Mouse (Mus musculus): Measurements from ENCODE around the gene Lca5. TPM values are rescaled to one million over a fixed set of nuclear protein-coding genes. Genes with fewer than 3 reads are reported as not detected.

Gene Lca5
- total RNA-seq, 2 experiments from 2014 or later, result 3.4 to 4.6 TPM

- DNase-seq (ENCODE audit: low spot score in 2 of 2), result no peak
These were observed 45.5 kb downstream of the Lca5 start for GRCm38 (mm10) chr9:83395456-83395855.

- no peak for DNase-seq (ENCODE audit: low spot score in 2 of 2)
These were observed 48.9 kb downstream of the Lca5 start for GRCm38 (mm10) chr9:83391996-83392395.

GRCm38 (mm10) chr9:83389570-83389969 is 51.4 kb downstream of the Lca5 start:
- no peak for DNase-seq (ENCODE audit: low spot score in 2 of 2)

DNA sequence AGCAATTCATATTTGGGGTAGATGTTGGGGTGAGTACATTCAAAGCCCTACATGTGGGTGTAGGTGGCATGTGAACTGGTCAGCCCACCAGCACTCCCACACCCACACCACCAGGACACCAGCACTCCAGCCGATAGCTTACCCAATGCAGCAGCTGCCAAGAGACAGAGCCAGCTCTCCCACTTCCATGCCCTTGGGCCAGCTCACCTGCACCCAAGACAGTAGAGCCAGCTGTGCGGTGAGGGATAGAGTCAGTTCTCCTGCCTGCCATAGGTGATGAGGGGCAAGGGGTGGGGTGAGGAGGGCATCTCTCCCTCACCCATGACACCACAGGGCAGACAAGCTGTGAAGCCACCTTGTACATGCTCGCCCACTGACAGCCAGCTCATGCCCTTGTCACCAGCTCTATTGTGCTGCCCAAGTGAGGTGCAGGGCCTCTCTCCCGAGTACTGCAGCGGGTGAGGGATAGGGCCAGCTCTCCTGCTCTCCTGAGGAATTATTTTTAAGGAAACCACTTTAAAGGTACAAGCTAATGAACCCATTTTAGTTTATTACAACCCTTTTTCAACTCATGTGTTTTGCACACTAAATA is 54.6 kb downstream of the Lca5 start:
- DNase-seq (ENCODE audit: low spot score in 2 of 2), result no peak

DNA sequence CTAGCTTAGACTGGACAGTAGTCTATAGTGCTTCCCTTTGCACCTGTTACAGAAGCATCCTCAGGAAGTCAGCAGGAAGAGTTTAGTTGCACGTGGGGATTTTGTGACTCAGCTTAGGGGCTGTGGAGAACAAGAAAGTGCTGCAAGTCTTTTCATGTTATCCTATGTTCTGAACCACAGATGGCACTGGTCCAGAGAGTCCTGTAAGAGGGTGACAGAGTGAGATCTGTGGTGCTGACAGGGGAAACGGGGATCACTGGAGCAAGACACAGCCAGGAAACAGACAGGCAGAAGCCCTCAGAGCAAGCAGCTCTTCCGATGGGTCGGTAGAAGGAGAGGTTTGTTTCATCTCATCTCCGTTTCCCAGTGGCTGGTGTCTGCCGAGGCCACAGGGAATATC is 55.6 kb downstream of the Lca5 start:
- DNase-seq (ENCODE audit: low spot score in 2 of 2), result no peak

DNA sequence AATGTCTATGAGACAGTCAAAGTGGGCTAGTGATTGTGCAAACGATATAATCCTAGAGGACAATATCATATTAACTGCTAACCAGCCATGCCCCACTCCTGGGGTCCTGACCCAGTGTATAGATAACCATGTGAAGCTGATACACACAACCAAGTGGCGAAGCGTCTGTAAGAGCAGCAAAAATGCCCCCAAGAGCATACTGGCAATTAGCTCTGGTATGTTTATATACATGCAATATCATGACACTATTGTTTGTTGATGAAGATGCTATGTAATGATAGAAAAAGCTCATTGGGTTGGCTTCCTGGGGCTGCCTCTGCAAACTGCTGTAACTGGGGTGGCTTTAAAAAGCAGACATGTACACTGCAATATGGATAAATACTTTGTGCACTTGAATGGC is 57.7 kb downstream of the Lca5 start:
- no peak for DNase-seq (ENCODE audit: low spot score in 2 of 2)

DNA sequence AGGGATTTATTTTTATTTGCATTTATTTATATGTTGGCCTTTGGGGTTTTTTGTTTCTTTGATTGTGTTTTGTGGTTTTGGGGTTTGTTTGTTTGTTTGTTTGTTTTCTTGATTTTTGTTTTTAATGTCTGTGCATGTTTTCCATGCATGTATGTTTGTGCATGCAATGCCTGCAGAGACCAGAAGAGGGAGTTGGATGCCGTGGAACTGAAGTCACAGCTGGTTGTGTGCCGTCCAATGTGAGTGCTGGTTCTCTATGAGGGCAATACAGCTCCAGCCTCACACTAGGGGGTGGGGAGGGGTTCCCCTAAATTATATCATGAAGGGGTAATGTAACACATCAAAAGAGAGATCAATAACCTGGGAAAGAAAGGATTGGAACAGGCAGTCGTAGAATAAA is 58.2 kb downstream of the Lca5 start:
- DNase-seq (ENCODE audit: low spot score in 2 of 2), result peak in 1 of 2 experiments; percentile 28

GRCm38 (mm10) chr9:83381317-83381716 is 59.6 kb downstream of the Lca5 start:
- DNase-seq (ENCODE audit: low spot score in 2 of 2), result no peak

- DNase-seq (ENCODE audit: low spot score in 2 of 2), result no peak
These were observed 61.3 kb downstream of the Lca5 start for GRCm38 (mm10) chr9:83379661-83380060.

GRCm38 (mm10) chr9:83377132-83377531 is 63.8 kb downstream of the Lca5 start:
- DNase-seq (ENCODE audit: low spot score in 2 of 2), result no peak

DNA sequence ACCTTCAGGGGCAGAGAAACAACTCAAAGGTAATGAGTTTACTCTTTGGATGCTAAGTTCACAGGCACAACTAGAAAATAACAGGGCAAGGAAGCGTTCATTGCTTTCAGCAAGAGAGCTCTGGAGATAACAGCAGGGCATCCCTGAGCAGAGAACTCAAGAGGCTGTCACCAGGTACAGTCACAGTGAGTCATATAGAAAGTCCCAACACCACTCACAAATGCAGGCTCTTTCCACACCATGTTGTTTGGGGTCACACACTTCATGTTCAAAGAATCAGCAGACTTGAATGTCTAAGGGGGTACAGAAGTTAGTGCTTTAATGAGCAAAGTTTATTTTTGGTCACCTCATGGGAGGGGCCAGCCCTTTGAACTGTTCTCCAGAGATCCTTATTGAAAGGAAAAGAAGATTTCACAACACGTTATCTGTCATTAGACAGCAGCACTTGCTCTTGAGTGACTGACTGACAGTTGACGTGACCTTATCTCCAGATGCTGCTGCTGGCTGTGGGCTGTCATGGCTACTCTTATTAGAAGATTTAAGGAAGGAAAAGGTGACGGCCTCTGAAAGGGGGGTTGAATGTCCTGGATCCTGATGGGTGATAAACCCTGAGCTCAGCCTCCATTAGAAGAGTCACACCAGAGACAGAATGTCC is 65.3 kb downstream of the Lca5 start:
- DNase-seq (ENCODE audit: low spot score in 2 of 2), result no peak

DNA sequence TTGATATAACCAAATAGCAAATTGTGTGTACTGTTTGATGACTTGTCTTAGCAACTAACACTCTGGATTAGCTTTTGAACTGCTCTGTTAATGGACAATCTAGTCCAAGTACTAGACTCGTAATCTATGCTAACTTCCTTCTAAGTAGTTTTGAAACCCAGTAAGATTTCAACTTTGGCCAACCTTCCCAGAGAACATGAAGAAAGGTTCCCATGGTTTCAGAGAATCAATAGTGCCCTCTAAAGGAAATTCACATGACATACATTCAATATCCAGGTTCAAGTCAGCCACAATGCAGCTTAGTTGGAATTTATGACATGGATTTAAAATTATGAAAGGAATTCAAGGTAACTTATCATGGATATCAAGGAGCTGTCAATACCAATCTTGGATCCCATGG is 70.0 kb downstream of the Lca5 start:
- no peak for DNase-seq (ENCODE audit: low spot score in 2 of 2)

DNA sequence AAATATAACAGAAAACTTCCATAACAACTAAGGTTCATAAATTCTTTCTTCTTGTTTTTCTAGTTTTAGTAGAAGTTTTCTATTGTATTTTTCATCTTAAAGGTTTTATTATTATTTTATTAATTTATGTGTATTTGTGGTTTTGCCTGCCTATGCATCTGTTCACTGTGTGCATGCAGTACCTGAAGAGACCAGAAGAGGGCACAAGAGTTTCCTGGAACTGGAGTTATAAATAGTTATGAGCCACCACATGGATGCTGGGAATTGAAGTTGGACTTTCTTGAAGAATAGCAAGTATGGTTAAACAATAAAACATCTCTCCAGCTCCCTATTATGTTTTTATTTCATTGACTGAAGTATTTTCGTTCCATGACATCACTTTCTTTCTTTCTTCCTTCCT is 72.7 kb downstream of the Lca5 start:
- no peak for DNase-seq (ENCODE audit: low spot score in 2 of 2)

DNA sequence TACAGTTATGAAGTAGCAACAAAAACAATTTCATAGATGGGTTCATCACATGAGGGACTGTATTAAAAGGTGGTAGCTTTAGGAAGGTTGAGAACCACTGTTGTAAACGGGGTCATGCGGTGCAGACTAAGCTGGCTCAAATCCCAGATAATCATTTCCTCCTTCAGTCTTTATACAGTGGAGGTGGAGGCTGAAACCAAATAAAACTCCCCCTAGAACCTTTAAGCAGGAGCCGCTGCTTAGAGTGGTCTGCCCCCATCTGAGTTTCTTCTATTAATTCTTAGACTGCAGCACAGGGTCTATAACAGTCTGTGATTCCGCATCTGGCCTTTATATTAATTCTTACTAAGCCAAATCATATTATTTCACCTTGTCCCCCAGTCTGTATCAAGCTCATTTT is 85.1 kb downstream of the Lca5 start:
- DNase-seq (ENCODE audit: low spot score in 2 of 2), result no peak

GRCm38 (mm10) chr9:83353316-83353715 is 87.6 kb downstream of the Lca5 start:
- DNase-seq (ENCODE audit: low spot score in 2 of 2), result peak in 1 of 2 experiments; percentile 25

- DNase-seq (ENCODE audit: low spot score in 2 of 2), result no peak
These were observed 89.8 kb downstream of the Lca5 start for GRCm38 (mm10) chr9:83351171-83351570.

- DNase-seq (ENCODE audit: low spot score in 2 of 2), result no peak
These were observed 90.3 kb downstream of the Lca5 start for GRCm38 (mm10) chr9:83350613-83351012.

DNA sequence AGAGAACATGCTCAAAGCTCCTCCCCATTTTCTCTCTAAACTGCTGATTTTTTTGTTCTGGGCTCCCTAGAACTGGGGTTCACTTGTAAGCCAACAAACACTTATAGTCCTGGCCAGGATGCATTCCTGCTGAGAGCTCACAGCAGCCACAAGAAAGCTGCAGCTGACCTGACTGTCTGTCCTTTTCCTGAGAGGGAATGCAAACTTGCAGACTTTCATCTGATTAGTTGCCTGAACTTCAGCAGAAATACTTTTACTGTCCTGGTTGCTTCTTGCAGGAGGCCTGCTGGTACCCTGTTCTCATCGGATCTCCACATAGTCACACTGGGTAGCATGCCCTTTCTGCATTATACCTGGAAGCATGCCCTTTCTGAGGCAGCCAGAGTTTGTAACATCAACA is 91.0 kb downstream of the Lca5 start:
- no peak for DNase-seq (ENCODE audit: low spot score in 2 of 2)

DNA sequence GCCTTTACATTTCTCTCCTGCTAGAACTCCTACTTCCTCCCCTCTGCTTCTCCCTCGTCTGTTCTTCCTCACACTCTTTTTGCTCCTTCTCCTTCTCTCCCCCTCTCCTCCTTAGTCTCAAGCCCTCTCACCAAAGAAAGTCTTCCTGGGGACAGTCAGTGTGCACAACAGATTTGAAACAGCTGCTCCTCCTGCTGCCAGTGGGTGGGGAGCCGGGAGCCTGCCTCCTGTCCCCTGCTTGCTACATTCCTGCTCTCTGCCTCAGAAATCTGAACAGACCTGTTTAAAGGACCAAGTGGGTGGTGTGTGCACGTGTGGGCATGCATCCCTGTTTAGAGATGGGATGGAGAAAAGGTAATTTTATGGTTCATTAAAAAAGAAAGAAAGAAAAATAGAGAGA is 91.4 kb downstream of the Lca5 start:
- no peak for DNase-seq (ENCODE audit: low spot score in 2 of 2)

DNA sequence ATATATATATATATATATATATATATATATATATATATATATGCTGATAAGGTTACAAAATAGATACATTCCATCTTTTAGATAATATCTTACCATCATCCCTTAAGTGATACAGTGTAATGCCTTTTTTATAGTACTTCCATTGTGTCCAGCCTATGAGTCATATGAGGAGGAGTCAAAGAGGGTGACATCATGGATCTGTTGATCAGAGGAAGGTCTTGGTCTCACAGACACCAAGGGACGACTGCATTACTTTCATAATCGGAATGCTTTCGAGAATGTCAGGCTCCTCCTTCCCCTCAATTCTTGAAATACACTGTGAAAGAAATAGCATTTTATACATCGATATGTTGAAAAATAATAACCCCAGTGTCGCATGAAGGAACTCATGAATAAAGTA is 93.4 kb downstream of the Lca5 start:
- no peak for DNase-seq (ENCODE audit: low spot score in 2 of 2)

- no peak for DNase-seq (ENCODE audit: low spot score in 2 of 2)
These were observed 98.2 kb downstream of the Lca5 start for GRCm38 (mm10) chr9:83342491-83343370.

Measured in adrenal gland, adult 18-20 months (tissue).